Mouse (Mus musculus): ENCODE measurements around the gene Rab44. TPM values are rescaled to one million over a fixed set of nuclear protein-coding genes. Genes with fewer than 3 reads are reported as not detected.

Gene Rab44
- polyA plus RNA-seq, 1 experiment: 4.9 TPM

DNA sequence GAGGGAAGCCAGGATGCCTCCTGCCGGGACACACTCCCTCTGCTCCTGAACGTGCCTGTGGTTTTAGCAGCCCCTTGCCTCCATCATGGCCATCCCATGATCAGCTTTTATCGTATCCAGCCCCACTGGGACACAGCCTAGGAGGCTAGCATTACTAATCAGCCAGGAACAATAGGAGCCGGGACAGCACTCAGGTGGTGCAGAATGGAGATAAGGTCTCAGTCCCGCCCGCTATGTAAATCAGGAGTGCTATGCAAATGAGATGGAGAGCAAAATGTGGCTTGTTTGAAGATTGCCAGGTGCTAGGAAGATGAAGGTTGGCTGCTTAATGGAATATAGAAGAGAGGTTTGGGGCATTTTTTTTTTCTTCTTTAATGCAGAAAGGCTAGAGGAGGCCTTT is 51.5 kb downstream of the Rab44 start:
- peaks cover 77% of the 10 kb centered on the region for H3K4me1 ChIP-seq (ENCODE audit: control insufficient read depth, insufficient read depth, insufficient read length)
- 36% methylated on average over 6 of the region's 6 CpGs for WGBS

DNA sequence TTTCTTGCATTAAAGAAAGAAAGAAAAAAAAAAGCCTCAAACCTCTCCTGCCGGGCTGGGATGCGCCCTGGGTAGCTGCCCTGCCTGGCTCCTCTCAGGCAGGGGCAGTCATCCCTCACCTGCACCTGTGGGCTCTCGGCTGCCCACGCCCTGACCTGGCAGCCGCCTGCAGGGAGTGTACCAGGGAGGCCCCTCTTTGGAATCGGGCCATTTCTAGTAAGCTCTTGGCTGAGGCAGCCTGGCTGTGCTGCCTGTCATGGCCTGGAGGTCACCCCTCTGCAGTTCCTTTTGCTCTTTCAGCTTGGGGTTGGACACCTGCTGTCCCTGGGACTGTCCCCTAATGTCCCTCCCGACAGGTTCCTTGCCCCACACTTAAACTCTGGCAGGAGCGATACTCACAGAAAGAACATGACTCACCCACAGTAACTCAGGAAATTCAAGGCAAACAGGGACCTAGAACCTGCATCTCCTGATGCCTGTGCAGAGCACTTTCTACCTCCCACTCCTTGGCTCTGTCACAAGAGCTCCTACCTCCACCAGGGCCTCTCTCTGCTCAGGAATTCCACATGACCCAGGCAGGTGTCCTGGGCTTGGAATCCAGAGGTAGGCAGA is 52.1 kb downstream of the Rab44 start:
- DNase-seq (ENCODE audit: low read depth in 1 of 2, low spot score in 2 of 2): no peak
- Histone ChIP-seq H3K36me3 (ENCODE audit: control insufficient read depth, insufficient read depth, low read length) (no peaks in the 10 kb centered on the region), H3K4me1 (ENCODE audit: control insufficient read depth, insufficient read depth, insufficient read length) (peaks cover 83% of the 10 kb centered on the region), H3K4me3 (ENCODE audit: extremely low read depth, insufficient read depth, insufficient read length) (no peak overlapping the region), H3K27me3 (ENCODE audit: control insufficient read depth, insufficient read depth, low read length) (no peaks in the 10 kb centered on the region), H3K27ac (ENCODE audit: insufficient read depth, low read length) (peak overlapping the region; percentile 86)
- 31% methylated on average over 8 of the region's 8 CpGs for WGBS
- TF ChIP-seq POLR2A (IDR thresholded peaks at IDR 0.05; ENCODE audit: low read depth, low read length) (no peak), CTCF (IDR thresholded peaks at IDR 0.05; ENCODE audit: extremely low read depth, insufficient read depth, insufficient read length, insufficient replicate concordance) (no peak)

More for the DNA sequence above, 51.5 kb downstream of the Rab44 start:
- no peaks in the 10 kb centered on the region for H3K27me3 ChIP-seq (ENCODE audit: control insufficient read depth, insufficient read depth, low read length)
- DNase-seq (ENCODE audit: low read depth in 1 of 2, low spot score in 2 of 2): no peak
- peak overlapping the region; percentile 86 for H3K27ac ChIP-seq (ENCODE audit: insufficient read depth, low read length)
- no peaks in the 10 kb centered on the region for H3K36me3 ChIP-seq (ENCODE audit: control insufficient read depth, insufficient read depth, low read length)
- H3K4me3 ChIP-seq (ENCODE audit: extremely low read depth, insufficient read depth, insufficient read length): no peak overlapping the region; the same call in 1 of the 2 replicates
- TF ChIP-seq CTCF (IDR thresholded peaks at IDR 0.05; ENCODE audit: extremely low read depth, insufficient read depth, insufficient read length, insufficient replicate concordance) (no peak), POLR2A (IDR thresholded peaks at IDR 0.05; ENCODE audit: low read depth, low read length) (no peak)

DNA sequence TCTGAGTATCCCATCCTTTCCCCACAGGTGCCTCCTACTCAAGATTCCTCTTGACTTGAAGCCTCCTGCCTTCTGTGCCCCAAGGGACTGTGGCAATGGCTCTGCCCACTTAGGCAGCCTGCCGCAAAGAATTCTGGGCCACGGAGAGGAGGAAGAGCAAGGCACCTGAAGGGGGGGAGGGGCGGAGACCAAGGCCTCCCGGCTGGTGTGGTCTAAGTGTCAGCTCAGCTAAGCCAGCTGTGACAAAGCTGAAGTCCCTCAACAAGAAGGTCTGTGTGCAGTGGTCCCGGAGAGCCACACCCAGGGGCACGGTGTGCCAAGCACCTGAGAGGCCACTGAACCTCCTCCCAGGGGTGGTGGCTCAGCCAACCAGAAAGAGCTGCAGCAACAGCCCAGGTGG is 53.4 kb downstream of the Rab44 start:
- TF ChIP-seq CTCF (IDR thresholded peaks at IDR 0.05; ENCODE audit: extremely low read depth, insufficient read depth, insufficient read length, insufficient replicate concordance): no peak
- TF ChIP-seq POLR2A (IDR thresholded peaks at IDR 0.05; ENCODE audit: low read depth, low read length): no peak
- 15% methylated on average over 6 of the region's 6 CpGs for WGBS
- Histone ChIP-seq H3K4me3 (ENCODE audit: extremely low read depth, insufficient read depth, insufficient read length) (no peak overlapping the region; the same call in 1 of the 2 replicates), H3K4me1 (ENCODE audit: control insufficient read depth, insufficient read depth, insufficient read length) (peaks cover 86% of the 10 kb centered on the region), H3K36me3 (ENCODE audit: control insufficient read depth, insufficient read depth, low read length) (no peaks in the 10 kb centered on the region), H3K27me3 (ENCODE audit: control insufficient read depth, insufficient read depth, low read length) (no peaks in the 10 kb centered on the region), H3K27ac (ENCODE audit: insufficient read depth, low read length) (peak overlapping the region; percentile 86)
- peak in 1 of 2 experiments; percentile 92 for DNase-seq (ENCODE audit: low read depth in 1 of 2, low spot score in 2 of 2)

DNA sequence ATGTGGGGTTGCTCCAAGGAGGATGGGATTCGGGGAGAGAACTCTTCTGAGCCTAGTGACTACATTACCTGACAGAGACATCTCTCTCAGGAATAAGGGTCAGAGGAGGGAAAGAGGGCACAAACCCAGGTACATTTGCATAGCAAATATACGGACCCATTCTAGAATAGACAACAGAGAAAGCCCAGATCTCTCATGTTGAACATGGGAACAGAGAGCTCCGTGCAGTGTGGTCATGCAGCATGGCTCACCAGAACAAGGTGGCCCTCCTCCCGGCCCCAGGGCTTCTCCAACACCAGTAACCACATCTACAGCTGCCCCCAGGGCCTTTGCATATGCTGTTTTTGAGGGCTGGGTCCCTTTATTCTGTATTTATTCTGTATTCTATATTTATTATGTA is 54.5 kb downstream of the Rab44 start:
- TF ChIP-seq POLR2A (IDR thresholded peaks at IDR 0.05; ENCODE audit: low read depth, low read length): no peak
- no peak for TF ChIP-seq CTCF (IDR thresholded peaks at IDR 0.05; ENCODE audit: extremely low read depth, insufficient read depth, insufficient read length, insufficient replicate concordance)
- DNase-seq (ENCODE audit: low read depth in 1 of 2, low spot score in 2 of 2): no peak
- Histone ChIP-seq H3K27ac (ENCODE audit: insufficient read depth, low read length) (peak overlapping the region; percentile 70), H3K27me3 (ENCODE audit: control insufficient read depth, insufficient read depth, low read length) (no peaks in the 10 kb centered on the region), H3K4me1 (ENCODE audit: control insufficient read depth, insufficient read depth, insufficient read length) (peaks cover 81% of the 10 kb centered on the region), H3K4me3 (ENCODE audit: extremely low read depth, insufficient read depth, insufficient read length) (no peak overlapping the region), H3K36me3 (ENCODE audit: control insufficient read depth, insufficient read depth, low read length) (no peaks in the 10 kb centered on the region)
- WGBS: 56% methylated on average over 4 of the region's 4 CpGs

DNA sequence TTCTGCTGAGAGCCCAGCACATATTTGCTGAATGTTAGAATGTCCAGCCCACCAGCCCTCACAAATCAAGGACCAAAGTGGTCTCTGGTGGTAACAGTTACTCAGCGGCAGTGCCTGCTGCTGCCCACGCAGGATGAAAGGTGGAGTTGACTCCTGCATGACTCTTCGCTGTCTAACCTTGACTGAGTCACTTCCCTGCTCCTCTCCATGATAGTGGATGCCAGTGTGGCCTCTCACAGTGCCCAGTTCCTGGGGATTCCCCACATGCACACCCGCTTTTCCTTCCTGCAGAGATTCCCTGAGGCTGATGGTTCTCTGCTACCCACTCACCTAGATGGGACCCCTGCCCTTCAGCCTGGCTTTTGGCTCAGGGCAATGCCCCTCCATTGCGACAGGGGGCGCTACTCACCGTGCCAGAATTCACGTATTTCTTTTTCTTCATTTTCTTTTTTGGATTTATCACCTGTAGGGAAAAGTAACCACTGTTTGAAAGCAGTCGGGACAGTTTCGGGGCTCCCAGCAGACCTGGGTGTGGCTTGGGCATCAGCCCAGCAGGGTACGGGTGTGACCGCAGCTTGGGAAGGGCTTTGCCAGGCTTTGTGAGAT is 55.2 kb downstream of the Rab44 start:
- no peak for DNase-seq (ENCODE audit: low read depth in 1 of 2, low spot score in 2 of 2)
- TF ChIP-seq POLR2A (IDR thresholded peaks at IDR 0.05; ENCODE audit: low read depth, low read length) (no peak), CTCF (IDR thresholded peaks at IDR 0.05; ENCODE audit: extremely low read depth, insufficient read depth, insufficient read length, insufficient replicate concordance) (peak; percentile 42; the same call in 1 of the 2 replicates)
- Histone ChIP-seq H3K27ac (ENCODE audit: insufficient read depth, low read length) (peak overlapping the region; percentile 43), H3K4me3 (ENCODE audit: extremely low read depth, insufficient read depth, insufficient read length) (no peak overlapping the region), H3K4me1 (ENCODE audit: control insufficient read depth, insufficient read depth, insufficient read length) (peaks cover 75% of the 10 kb centered on the region), H3K36me3 (ENCODE audit: control insufficient read depth, insufficient read depth, low read length) (no peaks in the 10 kb centered on the region), H3K27me3 (ENCODE audit: control insufficient read depth, insufficient read depth, low read length) (no peaks in the 10 kb centered on the region)
- 74% methylated on average over 12 of the region's 12 CpGs for WGBS

DNA sequence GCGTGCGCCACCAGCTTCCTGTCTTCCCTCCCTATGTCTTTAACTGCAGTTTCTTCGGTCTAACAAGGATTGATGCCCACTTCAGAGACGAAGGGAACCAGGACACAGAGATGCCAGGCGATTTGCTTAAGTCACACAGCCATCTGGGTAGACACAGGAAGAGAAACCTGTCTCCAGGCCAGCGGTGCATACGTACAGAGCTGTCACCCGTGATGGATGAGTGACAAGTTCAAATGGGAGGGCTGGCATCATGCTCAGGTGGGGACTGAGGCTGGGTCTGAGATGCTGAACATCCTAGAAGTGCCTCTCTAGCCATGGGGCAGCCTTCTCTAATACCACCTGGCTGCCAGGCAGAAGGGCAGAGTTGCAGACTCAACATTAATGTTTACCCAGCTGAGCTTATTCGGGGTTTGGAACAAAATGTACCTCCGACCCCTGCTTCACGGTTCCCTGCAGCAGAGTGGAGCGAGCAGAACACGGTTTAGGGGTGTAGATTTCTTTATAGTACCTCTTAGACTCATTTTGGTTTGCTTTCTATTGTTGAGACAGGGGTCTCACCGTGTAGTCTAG is 56.6 kb downstream of the Rab44 start:
- peaks cover 64% of the 10 kb centered on the region for H3K4me1 ChIP-seq (ENCODE audit: control insufficient read depth, insufficient read depth, insufficient read length)
- 27% methylated on average over 14 of the region's 14 CpGs for WGBS

More for the DNA sequence above, 56.6 kb downstream of the Rab44 start:
- no peak for DNase-seq (ENCODE audit: low read depth in 1 of 2, low spot score in 2 of 2)
- TF ChIP-seq POLR2A (IDR thresholded peaks at IDR 0.05; ENCODE audit: low read depth, low read length): no peak
- no peak for TF ChIP-seq CTCF (IDR thresholded peaks at IDR 0.05; ENCODE audit: extremely low read depth, insufficient read depth, insufficient read length, insufficient replicate concordance)
- Histone ChIP-seq H3K36me3 (ENCODE audit: control insufficient read depth, insufficient read depth, low read length) (no peaks in the 10 kb centered on the region), H3K27me3 (ENCODE audit: control insufficient read depth, insufficient read depth, low read length) (no peaks in the 10 kb centered on the region), H3K4me3 (ENCODE audit: extremely low read depth, insufficient read depth, insufficient read length) (no peak overlapping the region), H3K27ac (ENCODE audit: insufficient read depth, low read length) (peak overlapping the region; percentile 31; the same call in 1 of the 2 replicates)

Data from spleen, adult 2 months (tissue).